ENCODE assay signal across 9 mouse cellular contexts in genomic region chr10:44328347-44328746, GRCm38 (mm10).
DNase-seq lines count a peak whose midpoint lies in the region; TF ChIP-seq lines count a peak whose summit lies in the region.
"Had no signal": no experiment of that assay in that cellular context is flagged by ENCODE, and none has a peak within 500 bp of the region (broad histone marks: within the 10 kb centered on the region; RNA-seq: fewer than 3 reads in every experiment).

No protein-coding gene starts in this region.

- no peak for DNase-seq in gastrocnemius, adult 2 months
- DNase-seq in gastrocnemius, postnatal 25 days = no peak
- peak; percentile 30 for DNase-seq in ovary, postnatal 10 days (ENCODE audit: low spot score)
- DNase-seq in ovary, adult 18-20 months (ENCODE audit: low spot score) = no peak
- DNase-seq in brain, embryonic 14.5 days (ENCODE audit: low read depth) = peak; percentile 78
- DNase-seq in kidney, postnatal 36 days = peak; percentile 35 to 75
- DNase-seq in mesoderm, embryonic 11.5 days (ENCODE audit: low read depth, low spot score) = peak; percentile 41
- DNase-seq in urinary bladder, adult 2 months (ENCODE audit: low spot score) = no peak

- no peak for TF ChIP-seq POLR2A in brain, embryonic 14.5 days (IDR thresholded peaks at IDR 0.05; ENCODE audit: borderline replicate concordance, extremely low read depth, insufficient read depth, insufficient read length, poor library complexity, severe bottlenecking)

- no peak overlapping the region for H3K27ac ChIP-seq in gastrocnemius, adult 2 months
- H3K27ac ChIP-seq: neural tube, embryonic 12.5 days had no signal

- H3K4me3 ChIP-seq in gastrocnemius, adult 2 months = no peak overlapping the region
- H3K4me3 ChIP-seq: neural tube, embryonic 12.5 days had no signal

- intact Hi-C loops in gastrocnemius, adult 2 months (cut with DNase I) = loop anchor here (5.0 kb wide), 2 partner anchors 129 to 674 kb away; no protein-coding TSS in a partner anchor

- TF ChIP-seq CTCF in gastrocnemius, adult 2 months (IDR thresholded peaks at IDR 0.05) = peak; percentile 76
- TF ChIP-seq CTCF in brain, embryonic 14.5 days (IDR thresholded peaks at IDR 0.05; ENCODE audit: borderline replicate concordance, extremely low read depth, insufficient read depth, insufficient read length) = no peak

Comparison
In these comparisons a context has a peak if more than half of its experiments do, and no peak if none do; other contexts are left out.
1. DNase-seq: peak in ovary, postnatal 10 days (single experiment), brain, embryonic 14.5 days (single experiment), kidney, postnatal 36 days (2 of 2) and mesoderm, embryonic 11.5 days (single experiment); none in gastrocnemius, adult 2 months (single experiment), gastrocnemius, postnatal 25 days (single experiment), ovary, adult 18-20 months (single experiment) and urinary bladder, adult 2 months (single experiment).